Mouse (Mus musculus) layer of hippocampus, adult 18-20 months (tissue): ENCODE measurements around the gene Psat1. TPM values are rescaled to one million over a fixed set of nuclear protein-coding genes. Genes with fewer than 3 reads are reported as not detected.

Experiments used
- DNase-seq, 2 experiments: peaks; one replicate each; pipeline ENCODE4 v3.0.0; 2022; ENCODE audit warnings: low spot score in 2 of 2
- long read RNA-seq: library from polyadenylated mRNA; stranded (forward); transcript quantifications from one replicate; pipeline ENCODE4 v2.0.0, GENCODE M21; 2021
- total RNA-seq, 2 experiments: library from RNA; stranded (reverse); gene quantifications; 2 replicates each; pipeline ENCODE4 v1.2.3; 2021

Psat1 gene
- 100 to 1,000 TPM; 114 to 115 TPM for total RNA-seq
- long read RNA-seq, transcript Psat1-201 (9 exons, 2,617 nt) = major isoform, 105 of 112 reads
- long read RNA-seq, partial matches to known transcripts = 4 of 112 reads
- long read RNA-seq, other reads (novel, unspliced or antisense) = 1 of 112 reads

GRCm38 (mm10) chr19:15947237-15947636, at the start of gene Psat1:
TSS of gene Psat1 (minus strand) at chr19:15947337.
- no peak for DNase-seq

GRCm38 (mm10) chr19:15990102-15990501, 43.0 kb upstream of the Psat1 start:
- no peak for DNase-seq

DNA sequence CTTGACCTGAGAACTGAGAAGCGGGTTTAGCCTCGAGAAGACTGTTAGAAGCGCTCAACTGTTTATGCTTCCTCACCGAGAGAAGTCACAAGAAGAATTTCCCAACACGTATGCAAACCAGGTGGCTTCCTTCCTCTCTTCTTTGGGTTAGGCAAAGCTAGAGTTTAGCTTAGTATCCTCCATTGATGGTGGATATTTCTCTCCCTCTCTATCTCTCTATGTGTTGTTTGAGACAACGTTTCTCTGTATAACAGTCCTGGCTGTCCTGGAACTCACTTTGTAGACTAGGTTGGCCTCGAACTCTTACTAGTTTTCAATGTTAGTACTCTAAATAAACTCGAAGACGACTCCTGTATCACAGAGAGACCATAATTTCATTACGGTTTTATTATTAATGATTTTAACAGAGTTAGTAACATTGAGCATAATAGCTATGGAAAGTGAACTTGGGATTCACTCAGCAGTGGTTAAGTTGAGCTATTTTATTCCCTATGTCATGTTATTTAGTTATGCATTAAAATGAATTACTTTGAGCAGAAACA, 38.1 kb upstream of the Psat1 start:
- no peak for DNase-seq

DNA sequence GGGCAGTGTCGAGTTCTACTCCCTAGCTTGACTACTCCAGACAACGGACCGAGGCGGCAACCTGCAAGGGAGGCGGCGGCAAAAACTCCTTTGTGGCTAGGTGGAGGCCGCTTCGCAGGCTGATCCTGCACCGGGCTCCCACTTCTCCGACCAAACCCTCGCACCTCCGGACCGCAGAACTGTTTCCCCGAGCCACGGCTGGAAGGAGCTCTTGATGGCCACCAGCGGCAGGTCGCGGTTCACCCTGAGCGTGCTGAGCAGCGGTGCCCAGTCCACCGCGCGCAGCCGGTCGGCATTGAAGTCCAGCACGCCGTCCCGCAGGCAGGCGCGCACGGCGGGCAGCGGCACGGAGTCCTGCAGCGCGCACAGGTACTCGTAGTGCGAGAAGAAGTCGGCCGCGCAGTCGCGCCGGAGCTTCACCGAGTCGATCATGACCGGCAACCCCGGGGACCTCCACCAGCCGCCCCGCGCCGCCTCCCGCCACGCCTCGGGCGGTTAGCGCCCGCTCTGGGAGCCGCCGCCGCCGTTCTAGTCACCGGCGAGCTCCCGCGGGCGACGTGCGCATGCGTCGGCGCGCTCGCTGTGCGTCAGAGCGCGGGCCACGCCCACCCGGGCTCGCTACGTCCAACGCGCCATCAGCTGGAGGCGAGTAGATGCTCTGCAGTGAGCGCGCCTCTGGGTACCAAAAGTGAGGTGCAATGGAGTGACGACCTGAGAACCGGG, 37.5 kb upstream of the Psat1 start, which contains the start of gene Cep78:
Gene Cep78 (minus strand): TSS at position 541 of the 723 bp plus-strand sequence.
- peak; percentile 87 to 95 for DNase-seq

DNA sequence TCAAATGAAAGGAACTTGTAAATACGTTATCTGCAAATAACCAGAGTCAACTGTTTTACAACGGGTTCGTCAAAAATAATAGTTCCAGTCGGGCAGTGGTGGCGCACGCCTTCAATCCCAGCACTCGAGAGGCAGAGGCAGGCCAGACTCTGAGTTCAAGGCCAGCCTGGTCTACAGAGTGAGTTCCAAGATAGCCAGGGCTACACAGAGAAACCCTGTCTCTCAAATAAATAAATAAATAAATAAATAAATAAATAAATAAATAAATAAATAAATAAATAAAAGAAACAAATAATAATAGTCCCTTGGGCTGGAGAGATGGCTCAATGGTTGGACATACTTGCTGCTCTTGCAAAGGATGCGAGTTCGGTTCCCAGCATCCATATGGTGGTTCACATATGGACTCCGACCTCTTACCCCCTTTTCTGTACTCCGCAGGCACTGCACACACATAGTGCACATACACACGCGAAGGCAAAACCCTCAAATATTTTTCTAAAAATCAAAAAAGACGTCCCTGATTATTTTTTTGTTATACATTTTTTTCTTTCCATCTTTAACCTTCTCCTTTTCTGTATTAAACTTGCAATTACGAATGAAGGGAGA, 36.7 kb upstream of the Psat1 start:
- DNase-seq = no peak

GRCm38 (mm10) chr19:15982926-15983738, 36.0 kb upstream of the Psat1 start:
- DNase-seq = no peak

DNA sequence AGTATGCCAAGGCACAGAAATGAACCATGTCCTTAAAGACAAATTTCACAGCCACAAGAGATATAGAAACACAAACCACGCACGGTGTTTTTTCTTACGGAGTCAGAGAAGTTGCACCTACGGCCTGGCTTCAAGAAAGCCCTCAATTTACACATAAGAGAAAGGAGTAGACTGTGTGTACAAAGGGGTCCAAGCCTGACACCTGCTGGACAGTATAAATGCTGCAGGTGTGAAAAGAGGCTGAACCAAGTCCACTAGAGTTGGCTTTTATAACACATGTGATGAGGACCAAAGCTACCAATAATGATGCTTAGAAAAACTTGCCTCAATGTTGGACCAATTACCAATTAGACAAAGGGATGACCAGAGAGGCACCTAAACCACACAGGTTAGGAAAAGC, 34.7 kb upstream of the Psat1 start:
- DNase-seq = peak in 1 of 2 experiments; percentile 75

- DNase-seq = no peak
Observed at GRCm38 (mm10) chr19:15973365-15973764, 26.2 kb upstream of the Psat1 start.

- peak in 1 of 2 experiments; percentile 67 for DNase-seq
Observed at GRCm38 (mm10) chr19:15965082-15965481, 17.9 kb upstream of the Psat1 start.

DNA sequence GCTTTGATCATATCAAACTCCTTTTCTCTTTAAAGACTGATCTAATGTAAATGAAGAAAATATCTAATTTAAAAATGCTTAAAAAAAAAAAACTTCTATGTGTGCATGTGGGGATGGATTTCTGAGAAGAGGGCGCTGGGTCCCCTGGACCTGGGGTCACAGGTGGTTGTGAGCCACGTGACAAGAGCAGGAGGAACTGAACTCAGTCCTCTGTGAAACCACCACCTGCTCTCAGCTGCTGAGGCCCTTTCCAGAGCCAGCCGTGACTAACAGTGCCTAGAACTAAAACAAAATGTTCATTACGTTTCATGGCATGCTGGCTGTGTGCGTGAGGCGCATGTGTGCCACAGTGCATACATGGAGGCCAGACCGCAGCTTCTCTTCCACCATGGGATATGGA, 17.4 kb upstream of the Psat1 start:
- DNase-seq = no peak

DNA sequence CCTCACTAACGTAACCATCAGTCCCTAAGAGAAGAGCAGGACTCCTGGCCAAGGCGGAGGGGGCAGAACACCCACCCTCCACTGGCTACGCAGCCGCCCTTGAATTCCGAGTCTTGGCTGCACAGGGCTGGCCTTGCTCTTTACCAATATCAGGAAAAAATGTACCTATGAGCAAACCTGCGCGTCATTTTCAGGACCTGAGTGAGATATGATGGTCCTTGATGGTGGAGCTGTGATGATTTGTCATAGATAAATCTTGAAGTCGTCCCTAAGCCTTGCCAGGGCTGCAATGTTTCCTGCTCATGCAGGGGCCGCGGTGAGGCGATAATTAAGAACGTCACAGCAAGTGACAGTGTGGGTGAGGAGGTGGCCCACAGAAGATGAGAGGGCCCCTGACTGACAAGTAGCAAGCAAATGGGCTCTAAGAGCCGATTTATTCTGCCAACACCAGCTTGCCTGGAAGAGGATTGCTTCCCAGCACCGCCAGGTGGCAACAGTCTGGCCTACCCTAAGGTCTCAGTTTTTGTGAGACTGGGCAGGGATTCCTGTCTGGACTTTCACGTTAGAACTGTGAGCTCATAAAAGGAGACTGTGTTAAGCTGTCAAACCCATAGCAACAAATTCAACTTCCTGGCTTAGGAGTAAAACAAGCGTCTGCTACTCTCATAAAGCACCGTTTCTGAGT, 16.0 kb upstream of the Psat1 start:
- DNase-seq = no peak

- no peak for DNase-seq
Observed at GRCm38 (mm10) chr19:15962313-15962712, 15.2 kb upstream of the Psat1 start.

- DNase-seq = no peak
Observed at GRCm38 (mm10) chr19:15950225-15950624, 3.1 kb upstream of the Psat1 start.

- DNase-seq = no peak
Observed at GRCm38 (mm10) chr19:15948867-15949266, 1.7 kb upstream of the Psat1 start.

DNA sequence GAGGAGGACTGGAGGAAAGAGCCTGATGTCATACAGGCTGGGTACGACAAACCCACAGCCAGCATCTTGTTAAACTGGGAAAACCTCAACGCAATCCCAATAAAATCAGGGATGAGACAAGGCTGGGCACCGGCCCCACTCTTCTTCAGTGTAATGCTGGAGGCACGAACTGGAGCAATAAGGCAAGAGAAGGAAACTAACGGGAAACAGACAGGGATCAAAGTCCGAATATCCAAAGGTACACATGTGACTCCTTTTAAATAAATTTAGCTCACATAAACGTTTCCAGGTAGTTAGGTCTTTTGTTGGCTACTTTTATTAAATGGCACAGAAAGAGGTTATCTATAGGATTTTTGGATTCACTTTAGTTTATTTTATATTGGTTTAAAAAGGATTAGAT, 1.3 kb upstream of the Psat1 start:
- DNase-seq = no peak

DNA sequence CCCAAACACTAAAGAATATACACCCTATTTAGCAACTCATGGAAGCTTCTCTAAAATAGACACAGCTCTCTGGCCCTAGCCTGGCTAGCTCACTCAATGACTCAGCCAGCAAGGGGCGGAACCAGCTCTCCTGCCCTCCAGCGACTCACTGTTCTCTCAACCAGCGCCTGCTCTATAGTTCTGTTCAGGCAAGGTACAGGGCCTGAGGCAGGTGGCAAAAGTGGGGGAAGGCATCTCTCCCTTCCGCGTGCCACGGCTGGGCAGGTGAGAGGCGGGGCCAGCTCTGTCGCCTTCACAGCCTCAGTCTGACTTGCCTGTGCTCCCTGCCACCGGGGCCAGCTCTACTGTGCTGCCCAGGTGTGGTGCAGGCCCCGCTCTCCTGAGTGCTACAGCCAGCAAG, 474 bp downstream of the Psat1 start:
- DNase-seq = no peak

- no peak for DNase-seq
Observed at GRCm38 (mm10) chr19:15943117-15943423, 4.1 kb downstream of the Psat1 start.

- DNase-seq = no peak
Observed at GRCm38 (mm10) chr19:15942421-15943116, 4.6 kb downstream of the Psat1 start.

DNA sequence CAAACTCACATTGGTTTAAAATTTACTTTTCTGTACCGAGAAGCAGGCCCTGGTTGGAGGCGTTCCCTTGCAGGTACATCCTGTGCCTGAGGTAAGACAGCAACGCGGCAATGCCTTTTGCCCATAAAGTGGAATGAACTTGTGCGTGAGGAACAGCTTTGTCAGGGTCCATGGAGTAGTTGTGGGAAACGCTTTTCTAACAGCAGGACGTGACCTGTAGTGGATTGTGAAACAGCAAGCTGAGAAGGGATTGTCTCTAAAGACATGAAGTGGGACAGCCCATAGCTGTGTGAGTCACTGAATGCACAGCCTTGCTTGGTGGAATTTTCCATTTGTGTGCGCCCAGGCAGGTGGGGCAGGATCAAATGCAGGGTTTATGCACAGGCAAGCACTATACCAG, 5.7 kb downstream of the Psat1 start:
- no peak for DNase-seq

- peak; percentile 25 to 75 for DNase-seq
Observed at GRCm38 (mm10) chr19:15925719-15926045, 21.5 kb downstream of the Psat1 start.
